Mouse (Mus musculus) hindbrain, embryonic 10.5 days (tissue): Measurements from ENCODE around the gene Trp63. TPM values are rescaled to one million over a fixed set of nuclear protein-coding genes. Genes with fewer than 3 reads are reported as not detected.

Experiments used
- DNase-seq: peaks from one replicate; pipeline ENCODE4 v3.0.0-alpha.2; 2017; ENCODE audit warnings: low spot score
- H3K27ac ChIP-seq: fragments of 300-500 bp; sonication (generic); 2 replicates; pipeline ENCODE4 v1.5.1; 2016; ENCODE audit warnings: mild to moderate bottlenecking, moderate library complexity
- H3K27me3 ChIP-seq: fragments of 300-500 bp; sonication (generic); 2 replicates; pipeline ENCODE4 v1.6.1; 2016; ENCODE audit warnings: mild to moderate bottlenecking; ENCODE audit not compliant: poor library complexity, insufficient read depth, severe bottlenecking
- H3K36me3 ChIP-seq: fragments of 300-500 bp; sonication (generic); 2 replicates; pipeline ENCODE4 v1.6.1; 2016; ENCODE audit warnings: mild to moderate bottlenecking, moderate library complexity
- H3K4me1 ChIP-seq: fragments of 300-500 bp; sonication (generic); replicated peaks from 2 replicates; pipeline ENCODE4 v1.6.1; 2016; ENCODE audit warnings: mild to moderate bottlenecking
- H3K4me3 ChIP-seq: fragments of 300-500 bp; sonication (generic); 2 replicates; pipeline ENCODE4 v1.5.1; 2016; ENCODE audit warnings: mild to moderate bottlenecking, moderate library complexity
- H3K9me3 ChIP-seq: fragments of 300-500 bp; sonication (generic); 2 replicates; pipeline ENCODE4 v1.6.1; 2016; ENCODE audit warnings: mild to moderate bottlenecking, moderate library complexity
- WGBS: fragments of 180-500 bp; shearing (Covaris S2); methylation state at CpG from one replicate; pipeline ENCODE4 v1.1.7; 2016; 5-methylcytosine and 5-hydroxymethylcytosine counted together
- polyA plus RNA-seq: library from polyadenylated mRNA; unstranded; fragments of >200 nt; fragmentation: Nextera tagmentation; extraction: Ambion mirVana; gene quantifications from 2 replicates; pipeline ENCODE4 v1.2.1, GENCODE M21; 2016

Gene Trp63
- polyA plus RNA-seq, 1 experiment from 2014 or later, result 7.2 TPM

DNA sequence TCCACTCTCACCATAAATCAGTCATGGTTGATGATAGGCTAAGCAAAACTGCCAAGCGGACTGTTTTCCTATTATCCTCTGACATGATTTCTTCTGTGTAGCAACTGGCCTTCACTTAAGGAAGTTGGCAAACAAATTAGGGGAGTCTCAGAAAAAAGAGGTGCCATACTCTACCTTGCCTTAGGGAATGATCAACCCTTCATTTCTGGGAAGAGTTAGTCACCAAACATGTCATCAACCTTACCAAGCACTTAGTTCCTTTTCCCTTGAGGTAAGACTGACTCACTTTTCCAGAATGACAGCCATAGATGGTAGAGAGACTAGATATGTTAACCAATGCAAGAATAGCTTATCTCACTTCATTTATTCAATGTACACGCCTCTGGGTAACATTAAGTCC lies 250.6 kb downstream of the Trp63 start:
- Histone ChIP-seq H3K36me3 (no peaks in the 10 kb centered on the region), H3K4me1 (no peaks in the 10 kb centered on the region), H3K27me3 (no peaks in the 10 kb centered on the region), H3K4me3 (no peak overlapping the region), H3K27ac (no peak overlapping the region), H3K9me3 (no peaks in the 10 kb centered on the region)
- no peak for DNase-seq
- WGBS, result 86% methylated on average over 2 of the region's 2 CpGs
